Mouse (Mus musculus) heart, embryonic 14.5 days (tissue): ENCODE measurements around the gene Hdgfl3. TPM values are rescaled to one million over a fixed set of nuclear protein-coding genes. Genes with fewer than 3 reads are reported as not detected.

Source experiments
- ATAC-seq: fragments of 200-750 bp; cut with Nextera tagmentation; 2 replicates; pipeline ENCODE4 v1.8.0; 2017; ENCODE audit warnings: low read depth, moderate TSS enrichment; ENCODE audit not compliant: insufficient number of reproducible peaks, insufficient read depth, low FRiP score
- H3K27ac ChIP-seq, 2 experiments: fragments of 200-500 bp in 1 of 2; fragments of 300-500 bp in 1 of 2; sonication (generic) in 1 of 2; replicated peaks in 1 of 2; 2 replicates each; pipeline ENCODE4 v1.5.1; 2012 to 2014; ENCODE audit warnings: low read depth in 2 of 2, low read length in 2 of 2, control low read depth in 1 of 2, mild to moderate bottlenecking in 1 of 2, mixed read lengths in 1 of 2; ENCODE audit not compliant: control insufficient read depth in 1 of 2, insufficient read depth in 1 of 2
- H3K27me3 ChIP-seq: fragments of 300-500 bp; sonication (generic); 2 replicates; pipeline ENCODE4 v1.6.1; 2014; ENCODE audit warnings: mild to moderate bottlenecking, low read length, control low read depth; ENCODE audit not compliant: control insufficient read depth, insufficient read depth
- H3K36me3 ChIP-seq: fragments of 300-500 bp; sonication (generic); 2 replicates; pipeline ENCODE4 v1.6.1; 2014; ENCODE audit warnings: mild to moderate bottlenecking, control low read depth, low read length, mixed read lengths; ENCODE audit not compliant: control insufficient read depth, insufficient read depth
- H3K4me1 ChIP-seq, 2 experiments: fragments of 200-500 bp in 1 of 2; fragments of 300-500 bp in 1 of 2; sonication (generic) in 1 of 2; 2 replicates each; pipeline ENCODE4 v1.6.1; 2012 to 2014; ENCODE audit warnings: low read length in 2 of 2, control low read depth in 1 of 2, mixed read lengths in 1 of 2; ENCODE audit not compliant: control insufficient read depth in 2 of 2, insufficient read depth in 2 of 2
- H3K4me2 ChIP-seq: fragments of 300-500 bp; sonication (generic); 2 replicates; pipeline ENCODE4 v1.6.1; 2014; ENCODE audit warnings: mild to moderate bottlenecking, low read length
- H3K4me3 ChIP-seq, 2 experiments: fragments of 200-500 bp in 1 of 2; fragments of 300-500 bp in 1 of 2; sonication (generic) in 1 of 2; 2 replicates each; pipeline ENCODE4 v1.5.1; 2012 to 2014; ENCODE audit warnings: low read length in 2 of 2, mild to moderate bottlenecking in 2 of 2, control low read depth in 1 of 2, low read depth in 1 of 2, moderate library complexity in 1 of 2; ENCODE audit not compliant: control insufficient read depth in 1 of 2, insufficient read depth in 1 of 2
- H3K9ac ChIP-seq: fragments of 300-500 bp; sonication (generic); 2 replicates; pipeline ENCODE4 v1.6.1; 2014; ENCODE audit warnings: mild to moderate bottlenecking, low read length
- H3K9me3 ChIP-seq: fragments of 300-500 bp; sonication (generic); 2 replicates; pipeline ENCODE4 v1.6.1; 2016; ENCODE audit warnings: low read length, control low read depth; ENCODE audit not compliant: control insufficient read depth
- WGBS: fragments of 180-500 bp; shearing (Covaris S2); extraction: QIAGEN DNeasy Blood & Tissue Kit; methylation state at CpG from one replicate; pipeline ENCODE4 v1.1.7; 2014; 5-methylcytosine and 5-hydroxymethylcytosine counted together
- polyA plus RNA-seq: library from polyadenylated mRNA; unstranded; fragments of >200 nt; fragmentation: Nextera tagmentation; extraction: Ambion mirVana; gene quantifications from 2 replicates; pipeline ENCODE4 v1.2.1, GENCODE M21; 2014

The Hdgfl3 gene
- polyA plus RNA-seq, 1 experiment from 2014 or later, result 15.6 TPM

DNA sequence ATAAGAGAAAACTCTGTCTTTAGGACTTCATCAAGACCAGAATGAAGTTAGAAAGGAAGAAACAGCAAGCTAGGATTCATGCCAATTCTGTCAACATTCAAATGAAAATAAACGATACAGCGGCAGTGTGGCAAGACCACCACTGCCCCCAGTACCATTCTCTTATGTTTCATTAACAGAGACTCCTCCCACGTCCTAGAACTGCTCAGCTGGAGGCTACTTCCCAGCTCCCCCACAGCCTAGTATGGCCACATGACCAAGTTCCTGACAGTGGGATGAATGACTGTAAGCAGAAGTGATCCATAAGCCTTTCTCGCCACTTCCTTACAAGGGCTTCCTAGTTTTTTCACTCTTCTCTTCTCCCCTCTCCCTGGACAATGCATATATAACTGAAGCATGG lies 30.2 kb downstream of the Hdgfl3 start:
- WGBS, result 67% methylated on average over 4 of the region's 4 CpGs
- H3K27me3 ChIP-seq, result no peaks in the 10 kb centered on the region
- ATAC-seq, result no peak
- no peak overlapping the region for H3K27ac ChIP-seq
- H3K9me3 ChIP-seq, result no peaks in the 10 kb centered on the region
- H3K36me3 ChIP-seq, result peaks cover 2% of the 10 kb centered on the region; the same call in 1 of the 2 replicates
- H3K4me3 ChIP-seq, result no peak overlapping the region
- no peaks in the 10 kb centered on the region for H3K4me1 ChIP-seq
- H3K4me2 ChIP-seq, result no peak overlapping the region
- H3K9ac ChIP-seq, result no peak overlapping the region

DNA sequence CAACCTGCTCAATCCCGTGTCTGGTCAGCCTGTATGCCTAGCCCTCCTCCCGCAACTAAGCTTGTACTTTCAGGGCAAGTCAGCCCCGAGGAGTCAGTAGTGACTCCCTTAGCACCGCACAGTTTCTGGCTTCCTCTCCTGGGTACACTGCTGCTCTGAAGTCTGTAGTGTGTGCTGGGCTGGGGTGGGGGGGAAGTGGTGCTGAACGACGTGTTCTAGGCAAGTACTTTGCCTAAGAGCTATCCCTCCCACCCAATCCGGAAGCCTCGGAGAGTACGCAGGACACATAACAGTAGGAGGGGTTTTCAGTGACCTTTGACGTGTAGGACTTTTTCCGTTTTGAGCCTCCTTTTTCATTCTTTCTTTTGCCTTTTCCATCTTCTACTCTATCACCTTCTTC lies 34.9 kb downstream of the Hdgfl3 start:
- Histone ChIP-seq H3K9ac (no peak overlapping the region), H3K9me3 (no peaks in the 10 kb centered on the region), H3K27ac (no peak overlapping the region), H3K4me2 (no peak overlapping the region), H3K36me3 (peaks cover 10% of the 10 kb centered on the region; the same call in 1 of the 2 replicates), H3K4me1 (no peaks in the 10 kb centered on the region), H3K27me3 (no peaks in the 10 kb centered on the region), H3K4me3 (no peak overlapping the region)
- no peak for ATAC-seq
- WGBS, result 66% methylated on average over 11 of the region's 11 CpGs

DNA sequence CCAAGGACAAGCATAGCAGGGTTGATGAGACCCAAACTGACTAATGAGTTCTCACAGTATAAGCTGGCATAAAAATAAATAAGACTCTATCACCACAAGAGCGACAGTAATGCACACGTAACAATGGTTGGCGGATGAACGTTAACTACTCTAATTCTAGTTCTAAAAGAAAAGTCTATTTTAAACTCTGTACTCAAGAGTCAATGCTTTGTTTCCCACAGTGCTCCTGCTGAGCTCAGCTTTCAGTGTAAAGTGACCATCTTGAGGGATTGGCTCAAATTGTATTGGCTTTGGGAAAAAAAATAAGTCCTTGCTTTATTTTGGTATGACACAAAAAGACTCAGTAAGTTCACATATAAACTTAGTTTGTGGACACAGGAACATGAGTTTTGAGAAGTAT lies 49.1 kb downstream of the Hdgfl3 start:
- Histone ChIP-seq H3K9ac (no peak overlapping the region), H3K4me2 (no peak overlapping the region), H3K9me3 (no peaks in the 10 kb centered on the region), H3K4me3 (no peak overlapping the region), H3K4me1 (no peaks in the 10 kb centered on the region), H3K27ac (no peak overlapping the region), H3K27me3 (no peaks in the 10 kb centered on the region), H3K36me3 (peaks cover 30% of the 10 kb centered on the region)
- WGBS, result 72% methylated on average over 4 of the region's 4 CpGs
- no peak for ATAC-seq

DNA sequence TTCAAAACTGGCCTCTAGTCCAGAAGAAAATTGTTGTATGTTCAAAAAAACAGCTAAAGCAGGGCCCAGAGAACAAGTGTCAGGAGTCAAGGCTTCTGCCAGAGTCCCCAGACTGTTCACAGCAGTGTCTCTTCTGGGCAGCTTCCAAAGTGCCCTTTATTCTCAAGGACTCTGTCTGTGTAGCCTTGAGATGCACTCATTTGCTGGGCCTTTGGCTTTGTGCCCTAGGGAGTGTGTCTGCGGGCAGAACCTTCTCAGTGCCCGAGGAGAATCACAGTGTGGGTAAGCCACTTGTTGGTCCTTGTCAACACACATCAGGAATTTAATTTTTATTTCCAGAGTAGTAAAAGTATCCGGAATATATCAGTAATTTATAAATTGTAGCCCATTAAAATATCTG lies 52.7 kb downstream of the Hdgfl3 start:
- Histone ChIP-seq H3K4me3 (no peak overlapping the region), H3K4me1 (no peaks in the 10 kb centered on the region), H3K27me3 (no peaks in the 10 kb centered on the region), H3K36me3 (peaks cover 27% of the 10 kb centered on the region), H3K4me2 (no peak overlapping the region), H3K9ac (no peak overlapping the region), H3K9me3 (no peaks in the 10 kb centered on the region), H3K27ac (no peak overlapping the region)
- 66% methylated on average over 3 of the region's 3 CpGs for WGBS
- no peak for ATAC-seq

DNA sequence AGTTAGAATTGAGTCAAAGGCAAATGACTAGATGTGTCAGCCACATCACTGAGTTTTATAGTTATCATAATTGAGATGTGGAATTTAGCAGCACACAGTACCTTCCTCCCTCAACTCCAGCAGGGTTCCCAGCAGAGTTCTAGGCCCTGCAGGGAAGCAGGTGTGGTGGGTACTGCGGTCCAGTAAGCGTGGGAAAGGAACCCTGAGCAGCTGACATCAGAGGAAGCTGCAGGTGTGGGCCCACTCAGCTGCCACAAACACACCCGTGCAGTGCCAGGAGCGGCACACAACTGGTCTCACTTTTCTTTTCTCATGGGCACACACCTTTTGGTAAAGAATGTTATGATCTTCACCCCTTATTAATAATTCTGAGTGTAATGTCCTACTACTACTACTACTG lies 53.5 kb downstream of the Hdgfl3 start:
- 83% methylated on average over 4 of the region's 4 CpGs for WGBS
- no peak for ATAC-seq
- H3K4me2 ChIP-seq, result no peak overlapping the region

DNA sequence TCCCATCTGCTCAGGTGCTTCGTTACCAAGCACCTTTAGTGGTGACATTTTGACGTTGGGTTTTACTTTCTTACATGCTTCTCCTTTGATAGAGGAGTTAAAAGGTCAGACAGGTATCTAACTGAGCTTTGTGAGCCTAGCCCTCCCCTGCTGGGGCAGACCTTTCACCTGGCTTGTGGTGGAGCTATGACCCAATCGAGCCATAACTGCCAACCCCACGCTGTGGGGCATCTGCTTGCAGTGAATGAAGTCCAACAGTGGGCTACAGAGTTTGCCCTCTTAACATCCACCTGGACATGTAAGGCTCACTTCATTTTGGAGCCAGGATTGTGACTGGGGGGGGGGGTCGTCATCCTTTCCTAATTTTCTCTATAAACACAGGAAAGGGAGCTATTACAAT lies 54.0 kb downstream of the Hdgfl3 start:
- H3K27me3 ChIP-seq, result no peaks in the 10 kb centered on the region
- H3K4me1 ChIP-seq, result peaks cover 0 to 4% of the 10 kb centered on the region in 2 experiments; a peak in 2 of 4 replicates
- H3K4me2 ChIP-seq, result no peak overlapping the region
- peaks cover 15% of the 10 kb centered on the region; the same call in 1 of the 2 replicates for H3K36me3 ChIP-seq
- H3K9ac ChIP-seq, result no peak overlapping the region
- no peak overlapping the region for H3K4me3 ChIP-seq
- no peak overlapping the region for H3K27ac ChIP-seq
- H3K9me3 ChIP-seq, result no peaks in the 10 kb centered on the region
- 83% methylated on average over 5 of the region's 5 CpGs for WGBS
- no peak for ATAC-seq

More for the DNA sequence above, 53.5 kb downstream of the Hdgfl3 start:
- Histone ChIP-seq H3K9me3 (no peaks in the 10 kb centered on the region), H3K9ac (no peak overlapping the region), H3K27ac (no peak overlapping the region), H3K4me1 (no peaks in the 10 kb centered on the region), H3K36me3 (peaks cover 20% of the 10 kb centered on the region), H3K4me3 (no peak overlapping the region), H3K27me3 (no peaks in the 10 kb centered on the region)

DNA sequence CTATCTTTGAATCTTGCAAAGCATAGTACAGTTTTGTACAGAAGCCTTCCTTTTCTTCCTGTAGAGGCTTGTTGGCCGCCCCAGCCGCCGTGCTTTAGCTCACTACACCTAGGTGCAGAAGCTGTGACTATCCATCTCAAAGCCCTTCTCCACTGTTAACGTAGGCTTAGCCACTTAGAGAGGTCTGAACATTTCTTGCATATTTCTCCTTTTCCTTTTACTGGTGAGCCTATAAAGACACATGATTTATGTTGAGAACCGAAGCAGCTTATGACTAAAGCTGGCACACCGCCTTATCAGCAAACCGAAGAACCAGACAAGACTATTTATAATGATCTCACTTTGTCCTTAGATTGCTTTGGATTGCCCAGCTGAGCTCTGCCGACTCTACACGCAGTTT lies 58.9 kb downstream of the Hdgfl3 start:
- Histone ChIP-seq H3K36me3 (peaks cover 21% of the 10 kb centered on the region), H3K9me3 (no peaks in the 10 kb centered on the region), H3K4me3 (no peak overlapping the region), H3K4me1 (peaks cover 3 to 9% of the 10 kb centered on the region in 2 experiments), H3K4me2 (no peak overlapping the region), H3K27me3 (no peaks in the 10 kb centered on the region), H3K9ac (no peak overlapping the region), H3K27ac (no peak overlapping the region)
- ATAC-seq, result no peak
- WGBS, result 49% methylated on average over 9 of the region's 9 CpGs

DNA sequence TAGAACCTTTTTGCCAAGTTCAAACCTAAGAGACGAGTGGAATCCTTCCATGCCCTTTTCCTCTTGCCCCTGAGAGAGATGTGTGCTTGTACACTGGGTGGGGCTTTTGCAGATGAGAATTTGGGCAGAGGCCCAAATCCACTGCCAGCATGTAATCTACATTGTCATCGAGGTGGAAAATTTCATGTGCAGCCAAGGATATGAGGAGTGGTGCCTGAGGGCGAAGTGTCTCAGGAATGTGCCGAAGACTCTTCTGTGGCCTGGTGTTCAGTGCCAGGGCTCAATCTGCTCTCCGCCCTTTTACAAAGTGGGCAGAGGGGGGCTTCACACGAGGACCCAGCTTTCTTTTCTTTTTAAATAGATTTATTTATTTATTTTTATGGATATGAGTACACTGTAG lies 59.6 kb downstream of the Hdgfl3 start:
- peaks cover 3 to 9% of the 10 kb centered on the region in 2 experiments for H3K4me1 ChIP-seq
- WGBS, result 60% methylated on average over 6 of the region's 6 CpGs
- no peak for ATAC-seq

More for the DNA sequence above, 59.6 kb downstream of the Hdgfl3 start:
- no peaks in the 10 kb centered on the region for H3K27me3 ChIP-seq
- H3K9me3 ChIP-seq, result no peaks in the 10 kb centered on the region
- no peak overlapping the region for H3K27ac ChIP-seq
- peaks cover 19% of the 10 kb centered on the region for H3K36me3 ChIP-seq
- no peak overlapping the region for H3K4me2 ChIP-seq
- no peak overlapping the region for H3K4me3 ChIP-seq
- H3K9ac ChIP-seq, result no peak overlapping the region
